Mouse (Mus musculus) lung, postnatal 25 days (tissue): ENCODE results near the gene Foxp1.
A peak's percentile ranks its signal among the peaks of the same experiment; 100 is the strongest.

ENCODE experiments used
- DNase-seq: peaks from one replicate; pipeline ENCODE4 v3.0.0; 2022; ENCODE audit warnings: low spot score

Gene Foxp1

GRCm38 (mm10) chr6:99328146-99328545 is 194.4 kb downstream of the Foxp1 start:
- DNase-seq, result no peak

- peak; percentile 38 for DNase-seq
Observed at GRCm38 (mm10) chr6:99327721-99328120, 194.8 kb downstream of the Foxp1 start.

- no peak for DNase-seq
Observed at GRCm38 (mm10) chr6:99325881-99326280, 196.6 kb downstream of the Foxp1 start.

- DNase-seq, result no peak
Observed at GRCm38 (mm10) chr6:99325461-99325860, 197.1 kb downstream of the Foxp1 start.

- DNase-seq, result no peak
Observed at GRCm38 (mm10) chr6:99322132-99322904, 200.2 kb downstream of the Foxp1 start.

DNA sequence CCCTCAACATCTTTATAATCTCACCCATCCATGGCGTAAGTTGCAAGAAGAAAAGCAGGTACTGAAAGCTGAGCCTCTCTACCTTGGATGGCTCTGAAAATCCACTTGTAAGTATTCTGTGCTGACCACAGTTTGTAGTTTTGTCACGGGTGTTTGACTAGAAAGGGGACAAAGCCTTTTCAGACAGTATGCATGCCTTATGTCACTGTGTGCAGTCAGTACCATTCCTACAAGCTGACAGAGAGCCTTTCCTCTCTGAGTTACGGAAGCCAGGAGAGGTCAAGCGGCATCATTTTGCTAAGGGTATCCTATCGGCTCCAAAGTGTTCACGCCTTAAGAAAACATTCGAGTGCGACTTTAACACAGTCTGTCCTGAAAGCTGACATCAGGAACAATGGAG is 202.1 kb downstream of the Foxp1 start:
- no peak for DNase-seq

GRCm38 (mm10) chr6:99319415-99320405 is 202.8 kb downstream of the Foxp1 start:
- DNase-seq, result no peak

- no peak for DNase-seq
Observed at GRCm38 (mm10) chr6:99314746-99315145, 207.8 kb downstream of the Foxp1 start.

DNA sequence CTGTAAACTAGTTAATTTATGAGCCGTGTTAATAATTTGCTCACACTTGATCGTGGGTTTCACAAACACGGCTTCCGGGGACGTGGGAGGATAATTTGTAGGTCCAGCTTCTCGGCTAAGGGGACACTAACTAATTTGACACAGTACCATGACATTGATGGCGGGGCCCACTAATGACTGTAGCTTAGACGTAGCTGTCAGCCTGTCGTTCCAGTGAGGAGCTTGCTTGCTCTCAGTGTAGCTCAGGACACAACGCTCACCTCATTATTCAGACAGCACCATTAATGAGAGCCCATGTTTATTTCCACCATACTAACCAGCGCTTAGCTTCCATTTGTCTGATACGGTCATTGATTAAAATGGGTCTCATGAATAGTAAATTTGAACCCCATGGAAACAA is 212.0 kb downstream of the Foxp1 start:
- DNase-seq, result no peak

DNA sequence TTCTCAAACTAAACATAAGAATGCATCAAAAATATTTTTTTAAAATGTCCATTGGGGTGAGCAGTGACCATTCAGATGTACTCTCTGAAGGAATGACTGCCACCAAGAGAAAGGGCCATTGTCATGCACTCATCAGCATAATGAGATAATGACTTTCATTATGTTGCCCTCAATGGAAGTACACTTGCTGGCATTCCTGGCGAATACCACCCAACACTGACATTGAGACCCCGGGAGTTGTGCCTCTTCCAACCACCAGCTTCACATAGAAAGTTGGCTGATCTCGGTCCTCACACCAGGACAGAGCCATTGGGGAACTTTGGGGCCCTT is 212.4 kb downstream of the Foxp1 start:
- DNase-seq, result no peak

DNA sequence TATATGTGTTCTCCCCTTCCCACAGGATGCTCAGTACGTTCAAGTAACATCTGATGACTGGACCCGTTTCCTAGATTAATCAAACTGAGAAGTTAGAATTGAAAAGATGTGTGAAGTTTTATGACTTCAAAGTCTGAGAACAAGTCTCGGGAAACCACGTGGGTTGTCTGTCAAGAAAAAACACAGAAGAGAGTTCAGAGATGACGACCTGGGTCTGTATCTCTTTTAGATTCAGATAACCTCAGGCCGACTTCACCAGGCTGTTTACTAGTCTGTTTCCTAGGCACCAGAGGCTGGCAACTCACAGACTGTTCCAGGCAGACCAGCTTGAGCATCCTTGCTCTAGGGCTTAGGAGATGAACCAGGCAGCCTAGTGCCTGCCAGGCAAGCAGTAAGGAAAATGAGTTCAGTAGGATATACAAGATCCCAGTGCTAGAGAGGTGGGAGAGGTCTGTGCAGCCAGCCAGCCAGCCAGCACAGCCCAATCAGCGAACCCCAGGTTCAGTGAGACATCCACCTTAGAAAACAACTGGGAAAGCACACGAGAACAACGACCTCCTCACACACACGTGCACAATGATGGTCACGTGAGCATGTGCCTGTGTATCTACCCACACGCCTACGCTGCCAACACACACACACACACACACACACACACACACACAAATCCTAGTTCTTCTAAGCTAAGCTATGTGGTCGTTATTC is 212.9 kb downstream of the Foxp1 start:
- DNase-seq, result no peak

DNA sequence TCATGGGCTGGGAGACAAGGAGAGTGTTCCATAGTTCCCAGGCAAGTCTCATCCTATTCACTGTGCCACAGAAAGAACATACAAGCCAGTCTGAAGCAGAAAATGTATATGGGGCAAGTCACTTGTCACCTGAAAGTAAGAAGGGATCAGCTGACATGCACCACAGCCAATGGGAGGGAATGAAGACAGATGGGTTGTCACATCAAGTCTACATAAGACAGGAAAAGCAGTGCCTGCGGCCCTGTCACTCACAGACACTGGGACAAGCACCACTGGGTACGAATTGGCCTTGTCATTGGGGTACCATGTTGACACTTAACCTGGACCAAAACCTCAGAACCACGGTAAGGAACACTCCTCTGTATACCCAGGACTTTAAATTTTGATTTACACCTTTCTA is 216.8 kb downstream of the Foxp1 start:
- no peak for DNase-seq

DNA sequence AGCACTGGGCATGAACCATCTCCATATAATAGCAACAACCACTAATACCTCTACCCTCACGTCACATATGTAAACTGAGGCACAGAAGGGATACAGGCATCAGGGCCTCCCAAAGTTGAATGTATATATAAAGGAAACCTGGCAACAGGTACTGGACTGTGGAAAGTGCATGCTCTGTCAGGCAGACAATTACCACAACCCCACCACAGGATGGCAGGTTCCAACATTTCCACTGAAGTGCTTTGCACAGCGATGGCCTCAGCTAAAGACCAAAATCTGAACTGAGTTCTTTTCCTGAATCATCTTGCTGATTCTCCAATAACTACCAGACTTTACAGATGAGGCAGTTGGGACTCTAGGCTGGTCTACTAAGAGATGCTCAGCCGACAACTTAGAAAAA is 217.3 kb downstream of the Foxp1 start:
- DNase-seq, result no peak

- DNase-seq, result no peak
Observed at GRCm38 (mm10) chr6:99302662-99303435, 219.7 kb downstream of the Foxp1 start.

- DNase-seq, result no peak
Observed at GRCm38 (mm10) chr6:99301923-99302322, 220.6 kb downstream of the Foxp1 start.

GRCm38 (mm10) chr6:99300235-99300634 is 222.3 kb downstream of the Foxp1 start:
- no peak for DNase-seq

- no peak for DNase-seq
Observed at GRCm38 (mm10) chr6:99299196-99299595, 223.3 kb downstream of the Foxp1 start.

DNA sequence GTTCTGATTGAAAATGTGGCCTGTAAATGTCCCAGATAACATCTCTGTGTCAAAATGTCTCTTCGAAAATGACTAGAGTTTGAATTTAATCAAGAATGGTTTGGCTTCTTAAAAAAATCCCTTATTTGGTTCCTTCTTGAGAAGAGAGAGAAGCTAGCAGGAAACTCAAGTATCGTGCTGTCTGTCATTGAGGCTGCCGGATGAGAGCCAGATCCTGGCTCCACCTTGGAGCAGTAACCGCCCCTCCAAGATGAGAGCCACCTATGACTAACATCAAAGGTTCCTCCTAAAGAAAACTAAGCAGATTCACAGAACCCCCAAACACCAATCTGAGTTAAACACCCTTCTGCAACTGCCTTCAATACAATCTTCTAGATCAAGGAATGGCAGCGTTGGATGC is 225.0 kb downstream of the Foxp1 start:
- DNase-seq, result no peak

GRCm38 (mm10) chr6:99295495-99295894 is 227.0 kb downstream of the Foxp1 start:
- DNase-seq, result no peak

DNA sequence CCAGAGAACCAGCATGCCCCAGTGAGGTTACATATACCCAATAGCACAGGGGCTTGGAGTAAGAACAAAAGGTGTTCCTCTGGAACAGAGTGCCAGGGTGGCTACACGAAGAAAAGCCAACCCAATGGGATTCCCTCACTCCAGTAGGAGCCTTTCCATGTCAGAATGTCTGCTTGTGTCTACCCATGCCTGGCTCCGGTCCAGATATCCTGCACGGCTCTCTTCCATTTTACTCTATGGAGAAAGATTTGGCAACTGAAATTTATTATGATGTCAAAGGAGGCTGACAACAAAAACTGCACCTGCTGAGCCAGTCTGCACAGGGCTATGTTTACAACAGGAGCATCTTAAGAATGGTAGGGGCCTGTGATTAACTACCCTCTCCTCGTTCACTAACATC is 233.3 kb downstream of the Foxp1 start:
- DNase-seq, result no peak

DNA sequence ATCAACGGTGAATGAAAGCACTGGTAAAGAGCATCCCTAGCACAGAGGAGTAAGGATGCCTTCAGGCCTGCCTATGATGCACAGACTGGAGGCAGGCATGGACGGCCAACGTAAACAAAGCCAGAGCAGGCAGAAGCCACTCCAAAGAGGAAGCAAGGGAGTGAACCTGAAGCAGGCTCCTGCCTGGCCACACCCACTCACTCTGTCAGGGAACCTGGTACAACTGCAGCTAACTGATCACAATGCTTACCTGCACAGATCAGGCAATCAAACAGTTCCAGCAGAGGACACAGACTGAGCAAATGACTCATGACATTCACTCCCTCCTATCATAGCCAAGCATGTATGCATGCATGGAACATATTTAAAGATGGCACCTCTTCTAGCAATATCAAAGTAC is 237.5 kb downstream of the Foxp1 start:
- DNase-seq, result no peak

GRCm38 (mm10) chr6:99284019-99284418 is 238.5 kb downstream of the Foxp1 start:
- DNase-seq, result no peak
